Mouse (Mus musculus): Measurements from ENCODE around the gene Mfsd4a. TPM values are rescaled to one million over a fixed set of nuclear protein-coding genes. Genes with fewer than 3 reads are reported as not detected.

Gene Mfsd4a
- polyA plus RNA-seq, 1 experiment from 2014 or later: 8.6 TPM

- Histone ChIP-seq H3K36me3 (ENCODE audit: control insufficient read depth, insufficient read depth, low read length) (no peaks in the 10 kb centered on the region), H3K4me1 (ENCODE audit: control insufficient read depth, insufficient read depth, low read length) (no peaks in the 10 kb centered on the region), H3K4me3 (ENCODE audit: low read depth, low read length) (no peak overlapping the region), H3K4me2 (ENCODE audit: low read depth, severe bottlenecking) (no peak overlapping the region), H3K9me3 (ENCODE audit: control insufficient read depth, low read length) (no peaks in the 10 kb centered on the region), H3K9ac (ENCODE audit: low read length) (no peak overlapping the region), H3K27ac (replicated peaks; ENCODE audit: low read depth, low read length) (no peak overlapping the region), H3K27me3 (ENCODE audit: control insufficient read depth, insufficient read depth, low read length) (peaks cover 11% of the 10 kb centered on the region)
- DNase-seq (ENCODE audit: low spot score) (no peak), ATAC-seq (ENCODE audit: insufficient number of reproducible peaks, low FRiP score, low TSS enrichment, low read depth) (no peak)
- WGBS: 46% methylated on average over 6 of the region's 6 CpGs
These were observed 5.9 kb downstream of the Mfsd4a start for GRCm38 (mm10) chr1:132061750-132062541.

DNA sequence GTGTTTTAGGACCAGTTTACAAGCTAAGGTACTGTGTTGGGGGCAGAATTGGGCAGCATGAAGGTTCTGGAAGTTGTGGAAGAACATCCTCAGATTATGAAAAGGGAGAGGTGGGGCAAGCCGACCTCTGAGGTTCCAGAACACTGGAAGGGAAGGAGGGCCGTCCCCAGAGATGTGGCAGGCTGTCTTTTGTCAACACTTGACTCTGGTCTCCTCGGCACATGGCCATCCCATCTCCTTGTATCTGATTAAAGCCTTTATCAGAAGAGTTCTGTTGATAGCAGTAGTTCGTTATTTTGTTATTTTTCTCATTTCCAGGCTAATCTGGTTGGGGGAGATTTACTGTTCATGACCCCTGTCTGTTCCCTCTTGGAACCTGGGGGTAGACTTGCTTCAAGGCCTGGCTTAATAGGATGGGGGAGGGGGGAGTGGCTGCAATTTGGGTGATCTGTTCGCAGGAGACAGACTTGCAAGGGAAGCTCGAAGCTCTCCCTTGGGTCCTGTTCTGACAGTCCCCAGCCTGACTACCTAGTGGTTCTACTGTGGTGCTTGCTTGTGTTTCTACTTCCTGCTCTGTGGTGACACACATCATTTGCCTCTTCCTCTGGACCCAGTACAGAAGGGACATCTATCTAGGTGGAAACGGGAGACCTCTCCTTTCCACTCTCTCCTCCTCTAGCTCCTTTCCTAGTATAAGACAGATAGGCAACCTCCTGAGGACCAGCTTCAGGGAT lies 7.7 kb downstream of the Mfsd4a start:
- no peak overlapping the region for H3K27ac ChIP-seq (replicated peaks; ENCODE audit: low read depth, low read length)
- no peaks in the 10 kb centered on the region for H3K9me3 ChIP-seq (ENCODE audit: control insufficient read depth, low read length)
- WGBS: 59% methylated on average over 7 of the region's 7 CpGs
- H3K36me3 ChIP-seq (ENCODE audit: control insufficient read depth, insufficient read depth, low read length): no peaks in the 10 kb centered on the region
- DNase-seq (ENCODE audit: low spot score) (no peak), ATAC-seq (ENCODE audit: insufficient number of reproducible peaks, low FRiP score, low TSS enrichment, low read depth) (no peak)
- no peak overlapping the region for H3K9ac ChIP-seq (ENCODE audit: low read length)
- no peaks in the 10 kb centered on the region for H3K4me1 ChIP-seq (ENCODE audit: control insufficient read depth, insufficient read depth, low read length)
- H3K4me3 ChIP-seq (ENCODE audit: low read depth, low read length): no peak overlapping the region
- no peaks in the 10 kb centered on the region for H3K27me3 ChIP-seq (ENCODE audit: control insufficient read depth, insufficient read depth, low read length)
- no peak overlapping the region for H3K4me2 ChIP-seq (ENCODE audit: low read depth, severe bottlenecking)

DNA sequence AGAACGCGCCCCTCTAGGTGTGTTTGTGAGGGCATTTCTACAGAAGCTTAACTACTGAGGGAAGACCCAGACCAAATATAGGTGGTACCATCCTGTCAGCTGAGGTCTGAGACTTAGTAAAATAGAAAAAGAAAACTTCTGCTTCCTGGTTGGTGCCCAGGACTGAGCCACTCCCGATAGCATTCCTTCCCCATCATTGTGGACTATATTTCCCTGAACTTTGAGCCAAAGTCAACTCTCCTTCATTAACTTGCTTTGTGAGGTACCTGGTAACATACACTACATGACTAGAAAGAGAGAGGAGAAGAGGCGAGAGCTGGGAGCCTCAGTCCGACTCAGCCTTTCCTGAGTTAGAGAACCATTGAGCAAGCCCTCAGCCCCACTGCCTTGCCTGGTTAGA lies 9.3 kb downstream of the Mfsd4a start:
- no peaks in the 10 kb centered on the region for H3K27me3 ChIP-seq (ENCODE audit: control insufficient read depth, insufficient read depth, low read length)
- H3K9me3 ChIP-seq (ENCODE audit: control insufficient read depth, low read length): no peaks in the 10 kb centered on the region
- no peaks in the 10 kb centered on the region for H3K36me3 ChIP-seq (ENCODE audit: control insufficient read depth, insufficient read depth, low read length)
- no peak overlapping the region for H3K4me2 ChIP-seq (ENCODE audit: low read depth, severe bottlenecking)
- 88% methylated on average over 5 of the region's 5 CpGs for WGBS
- ATAC-seq (ENCODE audit: insufficient number of reproducible peaks, low FRiP score, low TSS enrichment, low read depth) (no peak), DNase-seq (ENCODE audit: low spot score) (no peak)
- H3K4me1 ChIP-seq (ENCODE audit: control insufficient read depth, insufficient read depth, low read length): no peaks in the 10 kb centered on the region
- no peak overlapping the region for H3K9ac ChIP-seq (ENCODE audit: low read length)
- no peak overlapping the region for H3K4me3 ChIP-seq (ENCODE audit: low read depth, low read length)
- no peak overlapping the region for H3K27ac ChIP-seq (replicated peaks; ENCODE audit: low read depth, low read length)

DNA sequence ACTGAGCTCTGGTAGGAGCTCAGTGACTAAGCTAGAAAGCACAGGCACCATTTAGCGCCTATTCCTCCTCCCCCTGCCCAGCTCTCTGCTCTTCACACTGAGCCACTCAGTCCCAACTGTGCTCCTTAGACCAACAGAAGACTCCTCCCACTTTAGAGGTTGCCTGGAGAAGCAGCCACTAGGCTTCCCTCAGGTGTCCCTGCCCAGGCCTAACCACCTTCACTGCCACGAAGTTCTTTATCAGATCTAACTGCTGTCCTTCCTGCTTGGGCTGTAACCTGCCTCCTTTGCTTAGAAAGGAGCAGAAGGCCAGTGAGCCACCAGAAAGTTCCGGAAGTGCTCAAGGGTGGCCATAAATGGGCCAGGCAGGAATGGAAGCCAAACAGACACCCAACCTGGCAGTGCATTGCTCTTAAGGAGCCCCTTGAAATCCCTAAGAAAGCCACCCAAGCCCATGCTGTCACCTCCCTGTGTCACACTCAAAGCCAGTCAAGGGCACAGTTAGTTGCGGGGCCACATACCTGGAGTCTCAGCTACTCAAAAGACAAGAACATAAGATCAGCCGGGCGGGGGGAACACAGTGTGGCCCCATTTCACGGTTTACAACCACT lies 12.7 kb downstream of the Mfsd4a start:
- no peaks in the 10 kb centered on the region for H3K9me3 ChIP-seq (ENCODE audit: control insufficient read depth, low read length)
- no peak overlapping the region for H3K4me3 ChIP-seq (ENCODE audit: low read depth, low read length)
- 76% methylated on average over 7 of the region's 7 CpGs for WGBS
- no peaks in the 10 kb centered on the region for H3K36me3 ChIP-seq (ENCODE audit: control insufficient read depth, insufficient read depth, low read length)
- no peak overlapping the region for H3K27ac ChIP-seq (replicated peaks; ENCODE audit: low read depth, low read length)
- no peak for DNase-seq (ENCODE audit: low spot score)
- H3K27me3 ChIP-seq (ENCODE audit: control insufficient read depth, insufficient read depth, low read length): no peaks in the 10 kb centered on the region
- no peak for ATAC-seq (ENCODE audit: insufficient number of reproducible peaks, low FRiP score, low TSS enrichment, low read depth)
- H3K9ac ChIP-seq (ENCODE audit: low read length): no peak overlapping the region
- H3K4me2 ChIP-seq (ENCODE audit: low read depth, severe bottlenecking): no peak overlapping the region
- no peaks in the 10 kb centered on the region for H3K4me1 ChIP-seq (ENCODE audit: control insufficient read depth, insufficient read depth, low read length)

GRCm38 (mm10) chr1:132054387-132054786 lies 13.5 kb downstream of the Mfsd4a start:
- DNase-seq (ENCODE audit: low spot score) (no peak), ATAC-seq (ENCODE audit: insufficient number of reproducible peaks, low FRiP score, low TSS enrichment, low read depth) (no peak)
- H3K36me3 ChIP-seq (ENCODE audit: control insufficient read depth, insufficient read depth, low read length): no peaks in the 10 kb centered on the region
- 72% methylated on average over 3 of the region's 3 CpGs for WGBS
- no peaks in the 10 kb centered on the region for H3K27me3 ChIP-seq (ENCODE audit: control insufficient read depth, insufficient read depth, low read length)
- no peak overlapping the region for H3K27ac ChIP-seq (replicated peaks; ENCODE audit: low read depth, low read length)
- H3K4me2 ChIP-seq (ENCODE audit: low read depth, severe bottlenecking): no peak overlapping the region
- no peaks in the 10 kb centered on the region for H3K9me3 ChIP-seq (ENCODE audit: control insufficient read depth, low read length)
- no peaks in the 10 kb centered on the region for H3K4me1 ChIP-seq (ENCODE audit: control insufficient read depth, insufficient read depth, low read length)
- H3K9ac ChIP-seq (ENCODE audit: low read length): no peak overlapping the region
- no peak overlapping the region for H3K4me3 ChIP-seq (ENCODE audit: low read depth, low read length)

GRCm38 (mm10) chr1:132051746-132052145 lies 16.1 kb downstream of the Mfsd4a start:
- Histone ChIP-seq H3K27ac (replicated peaks; ENCODE audit: low read depth, low read length) (no peak overlapping the region), H3K4me2 (ENCODE audit: low read depth, severe bottlenecking) (no peak overlapping the region), H3K9ac (ENCODE audit: low read length) (no peak overlapping the region), H3K36me3 (ENCODE audit: control insufficient read depth, insufficient read depth, low read length) (no peaks in the 10 kb centered on the region), H3K27me3 (ENCODE audit: control insufficient read depth, insufficient read depth, low read length) (no peaks in the 10 kb centered on the region), H3K9me3 (ENCODE audit: control insufficient read depth, low read length) (no peaks in the 10 kb centered on the region), H3K4me1 (ENCODE audit: control insufficient read depth, insufficient read depth, low read length) (no peaks in the 10 kb centered on the region), H3K4me3 (ENCODE audit: low read depth, low read length) (no peak overlapping the region)
- no peak for ATAC-seq (ENCODE audit: insufficient number of reproducible peaks, low FRiP score, low TSS enrichment, low read depth)
- WGBS: 87% methylated on average over 3 of the region's 3 CpGs
- no peak for DNase-seq (ENCODE audit: low spot score)

DNA sequence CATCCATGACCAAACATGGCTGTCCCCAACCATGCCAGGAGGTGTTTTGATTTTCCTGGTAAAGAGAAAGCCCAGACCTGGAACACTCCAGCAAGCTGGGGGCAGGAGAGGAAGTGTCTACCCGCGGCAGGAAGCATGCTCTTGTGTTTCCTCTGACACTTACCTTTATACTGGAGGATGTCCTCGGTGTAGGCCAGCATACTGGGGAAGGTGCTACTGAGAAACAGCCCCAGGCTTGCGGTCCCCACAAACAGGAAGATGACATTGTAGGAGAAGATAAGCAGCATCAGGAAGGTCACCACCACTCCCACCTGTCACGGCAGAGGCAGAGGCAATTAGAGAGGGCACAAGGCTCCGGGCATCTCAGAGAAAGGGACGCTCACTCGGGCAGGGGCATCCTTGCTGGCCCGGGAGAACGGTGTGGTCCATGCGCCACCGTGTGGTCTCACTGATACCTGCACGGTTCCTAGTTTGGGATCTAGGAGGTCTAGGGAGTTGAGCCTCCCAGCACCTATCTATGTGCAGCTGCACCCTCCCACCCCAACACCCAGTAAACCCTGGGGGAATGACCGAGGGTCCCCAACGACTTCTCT lies 21.6 kb downstream of the Mfsd4a start:
- WGBS: 25% methylated on average over 15 of the region's 15 CpGs
- ATAC-seq (ENCODE audit: insufficient number of reproducible peaks, low FRiP score, low TSS enrichment, low read depth) (no peak), DNase-seq (ENCODE audit: low spot score) (peak; percentile 79)
- H3K27me3 ChIP-seq (ENCODE audit: control insufficient read depth, insufficient read depth, low read length): no peaks in the 10 kb centered on the region
- H3K9ac ChIP-seq (ENCODE audit: low read length): no peak overlapping the region
- no peaks in the 10 kb centered on the region for H3K36me3 ChIP-seq (ENCODE audit: control insufficient read depth, insufficient read depth, low read length)
- H3K4me2 ChIP-seq (ENCODE audit: low read depth, severe bottlenecking): no peak overlapping the region
- no peak overlapping the region for H3K4me3 ChIP-seq (ENCODE audit: low read depth, low read length)
- H3K9me3 ChIP-seq (ENCODE audit: control insufficient read depth, low read length): no peaks in the 10 kb centered on the region
- H3K4me1 ChIP-seq (ENCODE audit: control insufficient read depth, insufficient read depth, low read length): no peaks in the 10 kb centered on the region
- no peak overlapping the region for H3K27ac ChIP-seq (replicated peaks; ENCODE audit: low read depth, low read length)

DNA sequence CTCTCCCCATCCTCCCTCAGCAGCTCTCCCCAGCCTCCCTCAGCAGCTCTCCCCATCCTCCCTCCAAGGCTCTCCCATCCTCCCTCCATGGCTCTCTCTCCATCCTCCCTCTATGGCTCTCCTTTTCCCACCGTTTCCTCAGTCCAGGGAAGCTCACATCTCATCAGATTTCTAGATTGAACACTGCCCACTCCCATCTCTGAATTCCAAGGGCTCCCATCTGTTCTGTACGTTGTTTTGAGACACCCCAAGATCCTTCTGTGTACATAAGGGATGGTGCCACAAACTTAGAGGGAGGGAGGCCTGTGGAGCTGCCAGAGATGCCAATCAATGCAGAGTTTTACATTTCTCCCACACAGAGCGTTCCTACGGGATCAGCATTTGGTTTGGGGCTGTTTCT lies 24.1 kb downstream of the Mfsd4a start:
- no peak for DNase-seq (ENCODE audit: low spot score)
- no peak for ATAC-seq (ENCODE audit: insufficient number of reproducible peaks, low FRiP score, low TSS enrichment, low read depth)
- H3K27ac ChIP-seq (replicated peaks; ENCODE audit: low read depth, low read length): no peak overlapping the region
- H3K4me3 ChIP-seq (ENCODE audit: low read depth, low read length): no peak overlapping the region
- H3K4me2 ChIP-seq (ENCODE audit: low read depth, severe bottlenecking): no peak overlapping the region
- WGBS: 68% methylated on average over 4 of the region's 4 CpGs
- H3K4me1 ChIP-seq (ENCODE audit: control insufficient read depth, insufficient read depth, low read length): no peaks in the 10 kb centered on the region
- no peaks in the 10 kb centered on the region for H3K27me3 ChIP-seq (ENCODE audit: control insufficient read depth, insufficient read depth, low read length)
- no peak overlapping the region for H3K9ac ChIP-seq (ENCODE audit: low read length)
- H3K36me3 ChIP-seq (ENCODE audit: control insufficient read depth, insufficient read depth, low read length): no peaks in the 10 kb centered on the region
- no peaks in the 10 kb centered on the region for H3K9me3 ChIP-seq (ENCODE audit: control insufficient read depth, low read length)
